Mouse (Mus musculus) CH12F3 (cell line): ENCODE results near the gene Zfp59.
"Not testable (repeated sequence)": the region's sequence is repeated elsewhere in the genome, so short reads cannot be mapped to it uniquely, and the experiment has no call there.

Experiments
- in situ Hi-C: fragments of 300-500 bp; cut with MboI; formaldehyde crosslinking; loops from 2 replicates; pipeline ENCODE4 v1.14.3; 2020; ENCODE audit warnings: low sequenced_read_pairs

Gene Zfp59

DNA sequence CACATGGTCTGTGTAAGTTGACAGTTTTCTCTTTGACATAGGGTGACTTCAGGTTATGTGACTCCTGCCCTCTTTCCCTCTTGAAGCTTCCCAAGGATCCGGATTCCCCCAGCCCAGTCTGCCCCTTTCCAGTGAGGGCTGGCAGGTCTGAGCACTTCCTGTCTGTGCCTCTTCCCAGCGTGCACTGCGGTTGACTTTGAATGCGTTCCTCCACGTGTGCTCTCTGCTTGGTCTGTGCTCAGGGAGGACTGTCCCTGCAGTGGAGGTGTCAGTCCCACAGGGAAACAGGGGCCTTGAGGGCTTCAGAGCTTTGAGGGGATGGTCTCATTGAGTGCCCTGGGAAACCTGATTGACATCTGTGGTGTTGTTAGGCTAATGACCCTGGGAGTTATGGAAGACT, 24.2 kb downstream of the Zfp59 start:
- in situ Hi-C loops, result not testable (repeated sequence)

DNA sequence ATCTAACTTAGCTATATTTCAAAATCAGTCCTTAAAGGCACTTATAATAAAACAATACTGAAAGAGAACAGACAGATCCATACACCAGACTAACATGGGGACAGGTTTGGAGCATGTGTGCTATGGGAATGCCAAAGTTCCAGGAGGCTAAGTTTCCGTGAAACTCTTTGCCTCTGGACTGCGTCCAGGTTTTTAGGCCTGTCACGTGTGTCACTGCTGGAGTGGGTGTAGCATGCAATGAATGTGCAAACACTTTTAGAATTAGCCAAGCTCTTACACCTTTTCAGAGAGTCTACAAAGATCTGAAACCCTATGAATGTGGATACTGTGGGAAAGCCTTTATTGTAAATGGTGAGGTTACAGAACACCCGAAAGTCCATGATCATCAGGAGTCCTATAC, 43.3 kb downstream of the Zfp59 start:
- in situ Hi-C loops, result no loop called here

DNA sequence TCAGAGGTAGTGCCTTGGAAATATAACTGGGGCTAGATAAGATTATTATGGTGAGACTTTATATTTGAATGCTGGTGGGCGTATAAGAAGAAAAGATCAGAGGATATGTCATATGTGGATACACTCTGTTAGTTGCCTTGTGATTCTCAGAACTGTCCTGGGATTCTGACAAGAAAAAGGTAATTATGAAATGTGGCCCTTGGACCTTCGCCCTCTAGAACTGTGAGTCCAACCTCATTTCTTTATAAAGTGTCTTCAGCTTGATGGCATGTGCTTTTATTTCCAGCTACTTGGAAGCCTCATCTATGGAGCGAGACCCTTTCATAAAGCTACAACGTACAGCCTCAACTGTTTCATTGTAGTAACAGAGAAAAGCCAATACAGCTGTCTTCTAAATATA, 62.2 kb downstream of the Zfp59 start:
- in situ Hi-C loops, result no loop called here

DNA sequence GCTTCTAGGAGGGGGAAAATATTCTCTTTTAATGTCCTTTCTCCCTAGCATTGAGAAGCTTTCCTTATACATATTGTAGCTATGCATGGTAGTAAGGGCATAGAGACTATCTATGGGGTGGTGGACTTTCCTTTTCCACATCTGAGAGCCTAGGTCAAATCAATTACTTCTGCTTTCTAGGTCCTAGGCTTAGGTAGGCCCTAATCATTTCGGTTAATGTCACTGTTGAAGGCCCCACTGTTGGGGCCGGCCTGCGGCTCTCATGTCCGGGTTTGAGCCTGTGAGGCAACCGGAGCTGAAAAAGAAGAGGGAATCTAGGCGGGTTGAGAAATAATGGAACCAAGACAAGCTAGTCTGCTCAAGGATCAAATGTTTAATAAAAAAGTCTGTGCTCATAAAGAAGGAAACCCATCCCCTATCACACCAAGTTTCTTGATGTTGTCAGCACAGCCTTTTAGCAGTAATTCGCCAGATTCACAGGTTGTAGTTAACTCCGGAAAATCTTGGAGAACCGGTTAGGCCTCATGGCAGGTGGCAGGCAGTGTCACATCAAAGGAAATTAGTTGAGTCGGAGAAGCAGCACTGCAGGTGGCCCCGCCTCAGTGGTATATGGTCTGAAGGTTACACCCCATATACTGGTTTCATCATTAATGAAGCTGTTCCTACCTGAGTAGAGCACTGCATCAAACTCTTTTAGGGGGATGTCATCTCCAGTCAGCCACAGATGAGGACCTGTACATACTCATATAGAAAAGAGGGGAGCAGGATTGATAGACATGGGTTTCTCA, 66.8 kb downstream of the Zfp59 start:
- in situ Hi-C loops, result no loop called here
